Mouse (Mus musculus): ENCODE results near the gene Actr1a. TPM values are rescaled to one million over a fixed set of nuclear protein-coding genes. Genes with fewer than 3 reads are reported as not detected.

Gene Actr1a
- total and polyA plus RNA-seq, 3 experiments, result 73.3 to 90.5 (median 82.1) TPM

- DNase-seq, result no peak
- Histone ChIP-seq H3K27me3 (ENCODE audit: control insufficient read depth, insufficient read depth, low read length) (no peaks in the 10 kb centered on the region), H3K79me2 (replicated peaks; ENCODE audit: control insufficient read depth, insufficient read depth, low read length) (no peaks in the 10 kb centered on the region), H3K4me3 (peak overlapping the region; percentile 68), H3K36me3 (ENCODE audit: control insufficient read depth, insufficient read depth, low read length) (no peaks in the 10 kb centered on the region), H3K4me1 (ENCODE audit: control insufficient read depth, insufficient read depth, low read length) (no peaks in the 10 kb centered on the region), H3K27ac (peak overlapping the region; percentile 71), H3K9ac (ENCODE audit: low read depth, low read length) (peak overlapping the region; percentile 76)
- WGBS, result 20% methylated on average over 14 of the region's 14 CpGs
- intact Hi-C loops (cut with DNase I), result no loop called here
- no peak for TF ChIP-seq POLR2A (IDR thresholded peaks at IDR 0.05; ENCODE audit: insufficient read depth, low read depth, low read length)
Measured at GRCm38 (mm10) chr19:46347936-46348668, 47.4 kb downstream of the Actr1a start.

GRCm38 (mm10) chr19:46347146-46347545 is 48.4 kb downstream of the Actr1a start:
- Histone ChIP-seq H3K27ac (no peak overlapping the region), H3K27me3 (ENCODE audit: control insufficient read depth, insufficient read depth, low read length) (no peaks in the 10 kb centered on the region), H3K9ac (ENCODE audit: low read depth, low read length) (no peak overlapping the region), H3K79me2 (replicated peaks; ENCODE audit: control insufficient read depth, insufficient read depth, low read length) (no peaks in the 10 kb centered on the region), H3K36me3 (ENCODE audit: control insufficient read depth, insufficient read depth, low read length) (no peaks in the 10 kb centered on the region), H3K4me3 (no peak overlapping the region), H3K4me1 (ENCODE audit: control insufficient read depth, insufficient read depth, low read length) (no peaks in the 10 kb centered on the region)
- TF ChIP-seq POLR2A (IDR thresholded peaks at IDR 0.05; ENCODE audit: insufficient read depth, low read depth, low read length), result no peak
- TF ChIP-seq EP300 (IDR thresholded peaks at IDR 0.05; ENCODE audit: insufficient read depth, low read depth, low read length), result no peak
- no peak for TF ChIP-seq CTCF (IDR thresholded peaks at IDR 0.05)
- intact Hi-C loops (cut with DNase I), result no loop called here
- DNase-seq, result no peak
- 93% methylated on average over 1 of the region's 1 CpGs for WGBS

- no peak overlapping the region for H3K4me3 ChIP-seq
- no peaks in the 10 kb centered on the region for H3K79me2 ChIP-seq (replicated peaks; ENCODE audit: control insufficient read depth, insufficient read depth, low read length)
- H3K27me3 ChIP-seq (ENCODE audit: control insufficient read depth, insufficient read depth, low read length), result no peaks in the 10 kb centered on the region
- TF ChIP-seq EP300 (IDR thresholded peaks at IDR 0.05; ENCODE audit: insufficient read depth, low read depth, low read length) (no peak), CTCF (IDR thresholded peaks at IDR 0.05) (no peak), POLR2A (IDR thresholded peaks at IDR 0.05; ENCODE audit: insufficient read depth, low read depth, low read length) (no peak)
- no peak for DNase-seq
- no peak overlapping the region for H3K9ac ChIP-seq (ENCODE audit: low read depth, low read length)
- H3K36me3 ChIP-seq (ENCODE audit: control insufficient read depth, insufficient read depth, low read length), result no peaks in the 10 kb centered on the region
- intact Hi-C loops (cut with DNase I), result no loop called here
- H3K4me1 ChIP-seq (ENCODE audit: control insufficient read depth, insufficient read depth, low read length), result no peaks in the 10 kb centered on the region
- no peak overlapping the region for H3K27ac ChIP-seq
- WGBS, result 31% methylated on average over 7 of the region's 7 CpGs
Measured at GRCm38 (mm10) chr19:46344710-46345419, 50.7 kb downstream of the Actr1a start.

- Histone ChIP-seq H3K4me1 (ENCODE audit: control insufficient read depth, insufficient read depth, low read length) (peaks cover 7% of the 10 kb centered on the region), H3K9ac (ENCODE audit: low read depth, low read length) (no peak overlapping the region; the same call in 1 of the 2 replicates), H3K27me3 (ENCODE audit: control insufficient read depth, insufficient read depth, low read length) (no peaks in the 10 kb centered on the region), H3K4me3 (no peak overlapping the region), H3K79me2 (replicated peaks; ENCODE audit: control insufficient read depth, insufficient read depth, low read length) (no peaks in the 10 kb centered on the region; the same call in 1 of the 2 replicates), H3K27ac (peak overlapping the region; percentile 84), H3K36me3 (ENCODE audit: control insufficient read depth, insufficient read depth, low read length) (no peaks in the 10 kb centered on the region)
- TF ChIP-seq POLR2A (IDR thresholded peaks at IDR 0.05; ENCODE audit: insufficient read depth, low read depth, low read length) (peak; percentile 28; the same call in 1 of the 2 replicates), CTCF (IDR thresholded peaks at IDR 0.05) (no peak)
- DNase-seq, result peak; percentile 66 to 74
- intact Hi-C loops (cut with DNase I), result loop anchor here (1.0 to 2.0 kb wide), 3 partner anchors 17 to 103 kb away; partner anchors contain the start of gene Sufu
- WGBS, result 51% methylated on average over 7 of the region's 7 CpGs
Measured at GRCm38 (mm10) chr19:46339287-46339971, 56.1 kb downstream of the Actr1a start.

GRCm38 (mm10) chr19:46338942-46339286 is 56.6 kb downstream of the Actr1a start:
- WGBS, result 44% methylated on average over 6 of the region's 6 CpGs
- DNase-seq, result no peak
- H3K4me1 ChIP-seq (ENCODE audit: control insufficient read depth, insufficient read depth, low read length), result peaks cover 7% of the 10 kb centered on the region
- no peaks in the 10 kb centered on the region for H3K36me3 ChIP-seq (ENCODE audit: control insufficient read depth, insufficient read depth, low read length)
- TF ChIP-seq POLR2A (IDR thresholded peaks at IDR 0.05; ENCODE audit: insufficient read depth, low read depth, low read length) (no peak), EP300 (IDR thresholded peaks at IDR 0.05; ENCODE audit: insufficient read depth, low read depth, low read length) (no peak), CTCF (IDR thresholded peaks at IDR 0.05) (no peak)
- no peaks in the 10 kb centered on the region for H3K27me3 ChIP-seq (ENCODE audit: control insufficient read depth, insufficient read depth, low read length)
- peak overlapping the region; percentile 84 for H3K27ac ChIP-seq
- intact Hi-C loops (cut with DNase I), result loop anchor here (1.0 to 2.0 kb wide), 5 partner anchors 11 to 104 kb away; partner anchors contain the start of genes Fbxl15 and Sufu
- peak overlapping the region; percentile 62 for H3K9ac ChIP-seq (ENCODE audit: low read depth, low read length)
- H3K4me3 ChIP-seq, result peak overlapping the region; percentile 7; the same call in 1 of the 2 replicates
- H3K79me2 ChIP-seq (replicated peaks; ENCODE audit: control insufficient read depth, insufficient read depth, low read length), result no peaks in the 10 kb centered on the region; the same call in 1 of the 2 replicates

All from heart, adult 2 months (tissue).